Mouse (Mus musculus) kidney, adult 2 months (tissue): ENCODE data around the gene Arpc2. TPM values are rescaled to one million over a fixed set of nuclear protein-coding genes. Genes with fewer than 3 reads are reported as not detected.

Experiments
- DNase-seq: peaks from one replicate; pipeline ENCODE4 v3.0.0; 2021
- H3K27ac ChIP-seq: fragments of 200-500 bp; 2 replicates; pipeline ENCODE4 v1.5.1; 2012; ENCODE audit warnings: low read depth, low read length, control low read depth, inconsistent platforms; ENCODE audit not compliant: insufficient read depth
- H3K27me3 ChIP-seq: fragments of 200-500 bp; replicated peaks from 2 replicates; pipeline ENCODE4 v1.6.1; 2012; ENCODE audit warnings: mild to moderate bottlenecking, moderate library complexity, low read length, inconsistent platforms; ENCODE audit not compliant: control insufficient read depth, insufficient read depth
- H3K36me3 ChIP-seq: fragments of 200-500 bp; 2 replicates; pipeline ENCODE4 v1.6.1; 2012; ENCODE audit warnings: mild to moderate bottlenecking, moderate library complexity, low read length, inconsistent platforms; ENCODE audit not compliant: control insufficient read depth, insufficient read depth
- H3K4me1 ChIP-seq: fragments of 200-500 bp; 2 replicates; pipeline ENCODE4 v1.6.1; 2011; ENCODE audit warnings: low read length; ENCODE audit not compliant: control insufficient read depth, insufficient read depth
- H3K4me3 ChIP-seq: fragments of 200-500 bp; 2 replicates; pipeline ENCODE4 v1.5.1; 2011; ENCODE audit warnings: mild to moderate bottlenecking, low read depth, low read length, control low read depth; ENCODE audit not compliant: insufficient read depth
- CTCF ChIP-seq: fragments of 200-500 bp; conservative IDR thresholded peaks from 2 replicates; pipeline ENCODE4 v1.5.1; 2011; ENCODE audit warnings: low read depth, mild to moderate bottlenecking, control low read depth, low read length, moderate library complexity, mixed read lengths; ENCODE audit not compliant: insufficient read depth, insufficient read length
- POLR2A ChIP-seq: fragments of 200-500 bp; IDR thresholded peaks from one replicate; pipeline ENCODE4 v1.6.1; 2011; ENCODE audit warnings: low read depth, low read length, control low read depth
- WGBS: fragments of 180-500 bp; shearing (Covaris S2); methylation state at CpG from one replicate; pipeline ENCODE4 v1.1.7; 2018; 5-methylcytosine and 5-hydroxymethylcytosine counted together
- polyA plus RNA-seq: library from polyadenylated mRNA; depleted of rRNA; stranded (reverse); fragments of >200 nt; gene quantifications from 2 replicates; pipeline ENCODE4 v1.2.3, GENCODE M21; 2012

The Arpc2 gene
- polyA plus RNA-seq, 1 experiment: 124 TPM

GRCm38 (mm10) chr1:74302835-74303234 lies 67.0 kb downstream of the Arpc2 start:
- TF ChIP-seq CTCF: no peak
- TF ChIP-seq POLR2A: no peak
- Histone ChIP-seq H3K27me3 (no peaks in the 10 kb centered on the region), H3K27ac (0 out of 2 replicates have a peak overlapping the region, but pooled peaks have one; percentile 33), H3K36me3 (no peaks in the 10 kb centered on the region), H3K4me3 (peak overlapping the region; percentile 98; the same call in 1 of the 2 replicates), H3K4me1 (peaks cover 17% of the 10 kb centered on the region)
- WGBS: 66% methylated on average over 2 of the region's 2 CpGs
- DNase-seq: no peak

- Histone ChIP-seq H3K4me1 (peaks cover 10% of the 10 kb centered on the region), H3K36me3 (no peaks in the 10 kb centered on the region), H3K27ac (peak overlapping the region; percentile 98), H3K4me3 (peak overlapping the region; percentile 98), H3K27me3 (no peaks in the 10 kb centered on the region)
- under 1% methylated on average over 56 of the region's 56 CpGs for WGBS
- TF ChIP-seq CTCF: no peak
- TF ChIP-seq POLR2A: peak; percentile 53
- peak; percentile 87 for DNase-seq
Observed at GRCm38 (mm10) chr1:74303509-74304338, 67.8 kb downstream of the Arpc2 start.

- 7% methylated on average over 12 of the region's 12 CpGs for WGBS
- no peaks in the 10 kb centered on the region for H3K36me3 ChIP-seq
- peak overlapping the region; percentile 98 for H3K4me3 ChIP-seq
- H3K4me1 ChIP-seq: peaks cover 10% of the 10 kb centered on the region
- peak overlapping the region; percentile 98 for H3K27ac ChIP-seq
- no peak for TF ChIP-seq CTCF
- no peak for TF ChIP-seq POLR2A
- no peaks in the 10 kb centered on the region for H3K27me3 ChIP-seq
- no peak for DNase-seq
Observed at GRCm38 (mm10) chr1:74304339-74304790, 68.5 kb downstream of the Arpc2 start.

- Histone ChIP-seq H3K4me3 (no peak overlapping the region), H3K4me1 (peaks cover 10% of the 10 kb centered on the region), H3K27me3 (no peaks in the 10 kb centered on the region), H3K36me3 (no peaks in the 10 kb centered on the region), H3K27ac (no peak overlapping the region)
- TF ChIP-seq POLR2A: no peak
- TF ChIP-seq CTCF: no peak
- 74% methylated on average over 4 of the region's 4 CpGs for WGBS
- DNase-seq: no peak
Observed at GRCm38 (mm10) chr1:74304946-74305345, 69.1 kb downstream of the Arpc2 start.

- no peaks in the 10 kb centered on the region for H3K27me3 ChIP-seq
- WGBS: 92% methylated on average over 2 of the region's 2 CpGs
- no peak for DNase-seq
- peak within 1 kb of the TSS; percentile 98 for H3K27ac ChIP-seq
- H3K4me3 ChIP-seq: peak within 1 kb of the TSS; percentile 98
- TF ChIP-seq POLR2A: no peak
- no peak for TF ChIP-seq CTCF
- no peaks in the 10 kb centered on the region for H3K36me3 ChIP-seq
- H3K4me1 ChIP-seq: peaks cover 9% of the 10 kb centered on the region
Observed at GRCm38 (mm10) chr1:74305522-74305921, 69.6 kb downstream of the Arpc2 start, which contains the start of gene Tmbim1. Gene Tmbim1, minus strand, starts transcription at chr1:74305622.

- peaks cover 6% of the 10 kb centered on the region; the same call in 1 of the 2 replicates for H3K4me1 ChIP-seq
- no peaks in the 10 kb centered on the region for H3K27me3 ChIP-seq
- 80% methylated on average over 1 of the region's 1 CpGs for WGBS
- TF ChIP-seq POLR2A (no peak), CTCF (no peak)
- no peak overlapping the region for H3K27ac ChIP-seq
- peak; percentile 33 for DNase-seq
- H3K4me3 ChIP-seq: no peak overlapping the region
- no peaks in the 10 kb centered on the region for H3K36me3 ChIP-seq
Observed at GRCm38 (mm10) chr1:74307146-74307545, 71.3 kb downstream of the Arpc2 start.
